Mouse (Mus musculus) layer of hippocampus, adult 9-10 months (tissue): ENCODE data around the gene Cops3.

Source experiments
- DNase-seq: peaks from one replicate; pipeline ENCODE4 v3.0.0; 2022; ENCODE audit warnings: low spot score

The Cops3 gene

DNA sequence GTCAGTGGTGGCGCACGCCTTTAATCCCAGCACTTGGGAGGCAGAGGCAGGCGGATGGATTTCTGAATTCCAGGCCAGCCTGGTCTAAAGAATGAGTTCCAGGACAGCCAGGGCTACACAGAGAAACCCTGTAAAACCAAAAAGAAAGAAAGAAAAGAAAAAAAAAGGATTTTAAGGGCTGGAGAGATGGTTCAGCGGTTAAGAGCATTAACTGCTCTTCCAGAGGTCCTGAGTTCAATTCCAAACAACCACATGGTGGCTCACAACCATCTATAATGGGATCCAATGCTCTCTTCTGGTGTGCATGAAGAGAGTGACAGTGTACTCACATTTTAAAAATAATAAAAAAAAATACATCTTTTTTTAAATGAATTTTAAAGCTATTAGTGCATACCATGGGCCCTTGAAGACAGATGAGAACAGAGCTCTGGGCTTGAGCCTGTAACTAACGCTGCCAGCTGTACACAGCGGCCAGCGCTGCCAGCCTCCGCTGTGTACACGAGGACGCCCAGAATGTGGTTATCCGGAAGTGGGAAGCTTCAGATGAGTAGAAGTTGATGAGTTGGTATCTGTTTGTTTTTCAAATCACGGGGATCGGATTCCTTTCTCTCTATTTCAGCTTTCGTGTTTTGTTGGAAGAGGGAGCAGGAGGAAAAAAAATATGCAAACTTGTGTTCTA is 29.0 kb downstream of the Cops3 start:
- no peak for DNase-seq

DNA sequence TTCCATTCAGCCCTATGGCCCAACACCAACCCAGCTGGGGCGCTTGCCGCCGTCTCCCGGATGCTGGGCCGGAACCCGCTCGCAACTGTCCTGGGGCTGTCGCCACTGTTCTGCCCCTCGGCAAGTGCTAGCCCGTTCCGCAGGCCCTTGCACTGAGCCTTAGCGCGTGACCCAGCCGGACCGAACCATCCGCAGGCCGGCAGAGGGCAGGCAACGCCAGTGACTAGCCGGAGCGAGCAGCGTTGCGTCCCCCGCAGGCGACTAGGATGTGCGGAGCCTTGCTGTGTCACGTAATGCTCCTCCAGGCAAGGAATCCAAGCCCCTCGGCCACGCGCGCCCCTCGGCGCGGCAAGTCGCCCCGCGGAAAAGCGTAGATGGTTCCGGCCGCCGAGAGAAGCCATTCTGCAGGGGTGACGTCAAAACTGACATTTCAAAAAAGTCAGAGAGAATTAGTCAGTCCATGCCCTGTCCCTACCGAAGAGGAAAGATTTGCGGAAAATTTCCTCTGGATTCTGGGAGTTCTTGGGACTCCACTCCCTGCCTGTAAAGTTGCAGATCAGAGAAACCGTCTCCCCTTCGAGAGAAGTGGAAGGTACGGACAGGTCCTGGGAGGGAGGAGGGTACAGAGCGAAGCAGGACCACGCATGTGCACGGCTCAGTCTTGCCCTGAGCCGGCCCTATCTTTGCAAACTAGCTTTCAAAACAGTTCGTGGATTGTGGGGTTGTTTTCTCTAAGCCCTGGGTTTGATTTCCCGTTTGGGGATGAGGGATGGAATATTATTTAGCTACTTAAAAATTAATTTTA is 29.8 kb downstream of the Cops3 start, which contains the start of gene Flcn:
Flcn (minus strand) TSS at position 347 of the 805 bp plus-strand sequence.
- DNase-seq: peak; percentile 75

DNA sequence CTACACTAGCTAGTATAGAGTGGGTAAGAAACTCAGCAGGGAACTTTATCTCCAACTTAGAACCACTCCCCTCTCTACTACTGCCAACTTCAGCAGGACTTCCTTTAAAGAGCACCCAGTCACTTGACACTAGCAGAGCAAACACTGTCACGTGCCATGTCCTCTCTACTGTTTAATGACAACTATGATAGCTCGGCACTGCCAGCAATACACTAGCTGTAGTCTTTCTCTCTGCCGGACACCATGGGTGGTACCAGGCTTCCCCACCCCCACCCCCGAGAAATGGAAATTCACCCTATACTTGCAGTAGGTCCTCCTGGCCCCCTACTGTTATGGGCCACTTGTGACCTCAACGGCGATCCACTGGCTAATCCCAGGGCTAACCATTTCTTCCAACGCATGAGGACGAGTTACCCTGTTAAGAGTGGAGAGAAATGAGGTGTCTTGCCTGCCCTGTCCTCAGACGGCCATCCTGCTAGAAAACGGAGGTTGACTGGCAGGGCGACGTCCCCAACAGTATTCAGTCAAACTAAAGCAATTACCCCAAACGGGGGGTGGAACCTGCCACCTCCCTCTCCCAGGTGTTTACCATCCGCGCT is 30.5 kb downstream of the Cops3 start:
- DNase-seq: no peak

DNA sequence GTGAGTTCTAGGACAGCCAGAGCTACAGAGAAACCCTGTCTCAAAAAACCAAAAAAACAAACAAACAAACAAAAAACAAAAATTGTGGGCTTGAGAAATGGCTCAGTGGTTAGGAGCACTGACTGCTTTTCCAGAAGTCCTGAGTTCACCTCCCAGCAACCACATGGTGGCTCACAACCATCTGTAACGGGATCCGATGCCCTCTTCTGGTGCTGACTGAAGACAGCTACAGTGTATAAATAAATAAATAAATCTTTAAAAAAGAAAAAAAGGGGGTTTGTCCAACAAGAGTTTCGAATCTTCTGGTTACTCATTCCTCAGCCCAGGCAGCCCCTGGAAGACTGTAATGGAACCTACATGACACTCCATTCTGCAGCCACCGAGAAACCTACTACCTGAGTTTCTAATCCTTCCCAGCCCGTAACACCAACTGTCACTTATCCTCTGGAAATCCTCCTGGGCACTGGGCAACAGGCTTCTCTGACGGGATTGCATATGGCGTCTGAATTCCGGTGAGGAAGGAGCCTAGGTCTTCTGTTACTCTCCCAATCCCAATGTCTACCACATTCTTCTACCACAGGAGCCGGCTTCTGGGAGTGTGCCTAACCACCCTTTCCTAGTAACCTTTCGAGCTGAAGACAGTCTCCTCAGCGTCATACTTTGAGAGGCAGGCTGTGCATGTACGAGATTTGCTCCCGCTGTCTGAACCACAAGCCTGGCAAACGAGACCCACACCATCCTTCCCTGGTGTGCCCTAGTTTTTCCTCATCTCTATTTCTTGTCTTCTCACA is 31.3 kb downstream of the Cops3 start:
- no peak for DNase-seq

DNA sequence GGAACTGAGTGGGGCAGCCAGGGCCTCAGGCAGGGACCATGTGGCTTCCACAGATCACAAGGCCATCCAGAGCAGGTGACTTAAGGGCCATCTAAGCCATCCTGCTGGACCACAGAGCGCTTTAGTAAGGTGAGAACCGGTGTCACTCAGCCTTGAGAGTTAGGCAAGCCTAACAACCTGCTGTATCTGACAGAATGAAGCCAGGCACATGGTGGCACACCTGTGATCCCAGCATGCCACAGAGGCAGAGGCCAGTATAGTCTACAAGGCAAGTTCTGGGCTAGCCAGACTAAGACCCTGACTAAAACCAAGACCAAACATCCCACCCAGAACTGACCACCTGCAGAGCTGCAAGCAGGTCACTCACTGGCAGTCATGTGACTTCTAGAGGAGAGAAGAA is 34.0 kb downstream of the Cops3 start:
- DNase-seq: no peak

DNA sequence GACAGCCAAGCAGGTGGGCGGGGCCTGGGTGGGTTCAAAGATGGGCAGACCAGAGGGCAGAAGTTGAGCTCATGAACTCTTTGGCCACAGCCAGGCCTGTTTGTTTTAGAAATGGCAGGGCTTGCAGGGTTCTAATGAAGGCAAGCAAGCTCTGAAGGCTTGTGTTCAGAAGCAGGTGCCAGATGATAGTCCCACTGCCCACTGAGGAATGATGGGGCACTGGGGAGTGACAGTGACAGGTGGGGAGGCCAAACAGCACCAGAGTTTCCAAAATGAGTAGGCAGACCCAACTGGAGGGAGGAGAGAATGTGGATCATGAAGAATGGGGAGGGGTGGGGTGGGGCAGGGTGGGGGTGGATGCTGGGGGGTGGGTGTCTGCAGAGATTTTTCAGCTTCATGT is 34.4 kb downstream of the Cops3 start:
- no peak for DNase-seq

DNA sequence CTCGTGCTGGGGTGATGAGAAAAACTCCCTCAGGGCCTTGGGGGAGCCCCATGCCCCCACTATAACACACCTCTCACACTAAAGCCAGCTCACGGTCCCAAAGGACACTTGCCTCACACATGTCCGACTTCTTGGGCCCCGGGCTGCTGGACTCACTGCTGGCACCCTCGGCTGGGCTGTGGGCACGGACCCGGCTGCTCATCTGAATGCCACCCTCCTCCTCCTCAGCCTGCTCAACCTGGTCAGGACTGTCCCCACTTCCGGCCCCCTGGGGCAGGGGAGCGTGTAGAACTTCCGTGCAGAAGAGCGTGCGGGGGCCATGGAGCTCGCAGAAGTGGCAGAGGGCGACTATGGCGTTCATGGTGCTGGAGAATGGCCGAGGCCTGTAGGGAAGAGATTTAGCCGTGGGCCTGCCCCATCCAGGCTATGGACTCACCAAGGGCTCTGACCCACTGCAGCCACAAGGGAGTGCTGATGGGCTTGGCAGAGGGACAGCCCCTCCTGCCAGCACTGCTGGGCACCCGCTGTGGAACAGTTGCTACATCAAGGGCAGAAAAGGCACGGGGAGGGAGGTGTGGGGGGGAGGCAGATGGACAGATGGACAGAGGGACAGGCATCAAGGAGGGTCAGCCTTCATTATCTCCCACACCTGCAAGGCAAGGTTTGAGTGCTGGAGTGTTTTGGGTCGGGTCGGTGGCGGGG is 35.1 kb downstream of the Cops3 start:
- DNase-seq: no peak

DNA sequence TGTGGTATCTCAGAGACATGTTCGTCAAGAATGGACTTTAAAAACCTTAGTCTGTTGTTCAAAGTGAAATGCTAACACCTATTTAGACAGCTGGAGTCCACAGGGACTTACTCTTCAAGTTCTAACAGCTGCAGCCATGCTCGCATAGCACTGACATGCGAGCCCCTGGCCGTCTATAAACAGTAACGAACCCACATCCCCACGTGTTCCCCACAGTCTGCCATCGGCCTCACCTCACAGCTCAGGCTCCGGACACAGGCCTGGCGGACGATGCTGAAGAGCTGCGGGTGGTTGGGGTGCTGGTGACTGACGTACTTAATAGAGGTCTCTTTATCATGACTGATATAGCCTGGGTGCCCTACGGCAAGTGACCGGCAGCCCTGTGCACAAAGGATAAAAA is 36.1 kb downstream of the Cops3 start:
- DNase-seq: no peak

DNA sequence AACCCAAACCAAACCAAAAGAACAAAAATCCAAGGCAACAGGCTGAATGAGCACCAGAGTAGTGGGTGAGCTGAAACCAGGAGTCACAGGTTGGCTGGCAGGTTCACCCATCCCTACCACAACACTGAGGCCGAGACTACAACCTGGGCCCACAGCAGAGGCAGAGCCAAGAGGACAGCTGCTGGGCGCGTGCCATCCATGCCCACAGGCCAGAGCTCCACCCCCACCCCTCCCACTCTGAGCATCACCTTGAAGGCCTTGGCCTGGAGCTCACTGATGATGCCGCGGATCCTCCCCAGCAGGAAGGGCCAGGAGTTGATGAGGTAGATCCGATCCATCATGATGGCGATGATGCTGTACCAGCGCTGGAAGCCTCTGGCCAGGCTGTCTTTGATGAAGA is 37.8 kb downstream of the Cops3 start:
- DNase-seq: no peak

DNA sequence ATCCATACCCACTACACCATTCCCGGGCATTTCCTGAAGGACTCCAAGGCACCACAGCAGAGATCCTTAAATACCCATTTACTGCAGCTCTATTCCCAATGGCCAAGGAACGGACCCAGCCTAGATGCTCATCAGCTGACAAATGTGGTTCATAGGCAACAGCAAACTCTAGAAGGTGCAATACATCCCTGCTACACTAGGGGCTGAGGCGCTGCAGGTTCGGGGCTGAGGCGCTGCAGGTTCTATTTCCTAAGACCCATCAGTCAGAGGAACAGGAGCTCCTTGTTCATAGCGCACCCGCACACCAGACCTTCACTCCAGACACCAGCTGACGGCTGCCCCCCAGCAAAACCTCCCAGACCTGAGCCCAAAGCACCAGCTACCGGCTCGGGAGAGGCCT is 39.2 kb downstream of the Cops3 start:
- no peak for DNase-seq

DNA sequence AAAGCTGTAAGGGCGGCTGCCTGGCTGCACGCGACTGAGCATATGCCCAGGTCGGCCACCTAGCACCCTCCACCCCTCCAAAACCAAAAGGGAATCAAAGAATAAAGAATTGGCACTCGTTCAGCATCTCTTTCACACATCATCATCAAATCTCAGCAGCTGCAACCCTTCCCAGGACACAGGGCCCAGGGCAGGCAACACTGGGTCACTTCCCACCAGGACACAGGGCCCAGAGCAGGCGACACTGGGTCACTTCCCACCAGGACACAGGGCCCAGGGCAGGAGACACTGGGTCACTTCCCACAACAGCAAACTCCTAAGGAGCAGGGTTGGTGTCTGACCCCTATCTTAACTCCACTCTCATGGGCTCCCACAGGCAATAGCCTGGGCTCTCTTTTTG is 46.2 kb downstream of the Cops3 start:
- no peak for DNase-seq

DNA sequence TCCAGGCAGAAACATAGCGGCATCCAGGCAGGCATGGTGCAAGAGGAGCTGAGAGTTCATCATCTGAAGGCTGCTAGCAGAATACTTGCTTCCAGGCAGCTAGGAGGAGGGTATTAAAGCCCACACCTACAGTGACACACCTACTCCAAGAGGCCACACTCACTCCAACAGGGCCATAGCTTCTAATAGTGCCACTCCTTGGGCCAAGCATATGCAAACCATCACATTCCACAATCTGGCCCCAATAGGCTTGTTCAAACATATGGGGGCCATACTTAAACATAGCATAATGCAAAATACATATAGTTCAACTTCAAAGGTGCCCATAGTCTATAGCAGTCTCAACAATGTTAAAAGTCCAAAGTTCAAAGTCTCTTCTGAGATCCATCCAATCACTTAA is 50.3 kb downstream of the Cops3 start:
- no peak for DNase-seq

DNA sequence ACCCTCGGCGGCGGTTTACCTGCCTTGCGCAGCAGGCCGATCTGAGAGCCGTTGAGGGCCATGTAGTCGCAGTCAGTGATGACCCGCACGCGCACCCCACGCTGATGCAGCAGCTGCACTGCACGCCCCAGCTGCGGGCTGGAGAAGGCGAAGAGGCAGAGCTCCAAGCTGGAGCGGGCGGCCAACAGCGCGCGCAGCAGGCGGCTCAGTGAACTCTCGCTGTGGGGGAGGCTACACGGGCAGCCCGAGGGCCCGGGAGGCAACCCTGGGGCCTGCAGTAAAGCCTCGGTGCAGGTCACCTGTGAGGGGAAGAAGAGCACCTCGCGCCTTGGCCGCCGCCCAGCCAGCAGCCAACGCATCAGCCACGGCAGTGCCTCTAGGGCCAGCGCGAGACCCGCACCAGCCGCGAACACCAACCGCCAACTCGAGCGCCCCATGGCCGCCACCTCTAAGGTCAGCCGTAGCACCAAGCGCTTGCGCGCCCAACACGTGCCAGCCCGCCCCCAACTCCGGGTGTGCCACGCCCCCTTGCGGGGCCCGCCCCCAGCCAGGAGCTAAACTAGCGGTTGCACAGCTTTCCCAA is 52.3 kb downstream of the Cops3 start, which contains the start of gene Pld6:
Pld6 (minus strand) TSS at position 447 of the 583 bp plus-strand sequence.
- no peak for DNase-seq

DNA sequence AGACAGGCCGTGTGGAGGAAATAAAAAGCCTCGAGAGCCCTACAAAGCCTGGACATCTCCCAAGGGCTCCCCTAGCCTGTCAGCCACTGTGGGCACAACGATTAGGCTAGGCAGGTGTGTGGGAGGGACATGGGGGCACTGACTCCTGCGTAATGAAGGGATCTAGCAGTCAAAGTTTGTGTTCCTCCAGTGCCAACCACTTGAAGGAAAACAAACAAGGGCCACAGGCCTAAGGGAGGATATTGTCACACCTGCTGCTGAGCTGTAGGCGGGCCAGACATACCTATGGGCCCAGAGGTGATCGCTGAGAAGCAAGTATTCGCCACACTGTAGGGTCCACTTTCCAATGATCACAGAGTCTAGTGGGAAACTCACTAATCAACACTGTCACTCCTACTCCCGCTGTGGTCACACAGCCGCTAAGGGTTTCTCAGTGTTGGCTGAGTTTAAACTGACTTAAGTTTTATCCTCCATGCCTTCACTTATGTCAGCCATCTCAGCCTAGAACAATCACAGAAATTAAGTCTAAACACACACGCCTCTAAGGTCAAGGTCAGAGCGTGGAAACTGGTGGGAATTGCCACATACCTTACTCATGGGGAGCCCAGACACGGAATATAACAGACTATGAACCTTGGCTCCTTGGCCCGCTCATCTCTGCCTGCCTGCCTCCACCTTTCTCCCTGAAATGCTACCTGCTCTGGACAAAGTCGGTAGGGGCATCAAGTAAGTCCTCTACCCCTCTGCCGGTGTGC is 53.0 kb downstream of the Cops3 start:
- no peak for DNase-seq

DNA sequence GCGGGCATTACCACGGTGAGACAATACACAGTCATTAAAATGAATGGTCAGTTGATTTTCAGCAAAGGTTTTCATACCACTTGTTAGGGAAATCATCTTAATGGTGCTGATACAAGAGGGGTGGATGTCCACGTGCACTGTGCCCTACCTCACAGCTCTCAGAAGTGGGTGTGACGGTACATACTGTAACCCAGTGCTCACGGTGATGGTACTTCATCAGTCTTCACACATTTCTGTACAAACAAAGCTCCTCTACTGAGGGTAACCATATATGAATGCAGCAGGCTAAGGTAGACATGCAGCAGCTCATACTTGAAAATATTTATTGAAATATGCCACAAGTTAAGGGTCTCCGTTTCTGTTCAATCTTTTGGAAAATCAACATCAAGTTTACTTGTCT is 56.0 kb downstream of the Cops3 start:
- DNase-seq: no peak

DNA sequence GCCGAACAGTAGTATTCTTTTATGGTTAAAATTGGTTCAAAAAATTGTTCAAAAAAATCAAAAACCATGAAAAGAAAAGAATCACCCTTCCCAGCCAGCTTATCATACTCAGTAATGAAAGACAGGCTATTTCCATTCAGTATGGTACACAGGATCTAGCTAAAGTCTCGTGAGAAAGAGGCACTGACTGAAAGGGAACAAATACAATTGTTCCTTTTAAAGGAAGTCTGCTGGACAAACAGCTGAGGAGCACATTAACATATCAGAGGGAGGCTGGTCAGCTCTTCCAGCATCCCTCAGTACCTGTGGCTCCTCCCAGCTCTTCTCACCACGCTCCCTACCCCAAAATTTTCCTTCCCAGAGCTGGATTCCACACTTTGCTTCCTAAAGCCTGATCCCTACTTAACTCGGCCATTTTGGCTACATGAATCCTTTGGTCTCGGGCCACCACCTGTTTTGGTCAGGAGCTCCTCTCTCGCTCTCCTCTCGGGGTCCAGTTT is 57.5 kb downstream of the Cops3 start:
- no peak for DNase-seq

DNA sequence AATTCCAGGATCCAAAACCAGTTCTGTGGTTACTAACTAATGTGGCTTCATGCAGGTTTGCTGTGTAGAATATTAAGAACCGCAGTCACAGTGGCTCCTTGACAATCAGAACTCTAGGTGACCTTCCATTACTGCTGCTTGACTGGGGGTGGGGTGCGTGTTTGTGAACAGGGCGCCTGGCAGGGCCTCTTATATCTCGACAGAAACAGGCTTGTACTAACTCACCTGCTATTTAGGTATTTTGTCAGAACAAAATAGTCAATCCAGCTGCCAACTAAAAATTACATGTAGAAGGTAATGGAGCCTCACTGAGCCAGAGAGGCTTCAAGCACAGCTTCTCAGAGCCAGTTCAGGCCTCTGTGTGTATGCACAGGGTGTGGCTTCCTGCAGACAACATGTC is 59.4 kb downstream of the Cops3 start:
- no peak for DNase-seq

DNA sequence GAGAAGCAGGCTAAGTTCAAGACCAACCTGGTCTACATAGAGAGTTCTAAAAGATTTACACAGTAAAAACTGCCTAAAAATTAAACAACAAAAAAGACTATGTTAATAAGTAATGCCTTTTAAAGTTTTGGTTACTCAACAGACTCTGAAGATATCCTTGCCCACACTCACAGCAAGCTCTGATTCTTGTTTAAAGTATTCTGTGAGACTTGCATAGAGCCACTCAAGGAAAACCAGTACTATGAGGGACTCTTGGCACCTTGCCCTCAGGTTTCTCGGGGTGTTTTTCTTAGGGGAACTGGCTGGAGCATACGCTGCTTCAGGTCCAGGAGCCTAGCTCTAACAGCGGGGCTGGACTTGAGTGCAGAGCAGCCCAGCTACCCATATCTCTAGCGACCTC is 60.2 kb downstream of the Cops3 start:
- no peak for DNase-seq

DNA sequence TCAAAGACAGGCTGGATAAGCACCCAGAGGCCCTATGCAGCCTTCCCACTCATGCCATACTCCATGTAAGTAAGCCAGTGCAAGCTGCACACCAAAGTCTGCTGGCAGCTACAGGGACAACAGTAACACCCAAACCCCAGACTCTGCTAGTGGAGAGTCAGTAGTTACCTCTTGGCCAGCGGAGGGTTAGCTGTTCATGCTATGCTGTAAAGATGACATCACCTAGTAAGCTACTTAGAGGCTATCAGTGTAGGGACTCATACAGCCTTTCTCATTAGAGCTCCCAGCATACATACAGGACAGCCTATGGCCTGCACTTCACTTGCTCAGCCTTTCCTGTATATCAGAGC is 60.8 kb downstream of the Cops3 start:
- DNase-seq: no peak

DNA sequence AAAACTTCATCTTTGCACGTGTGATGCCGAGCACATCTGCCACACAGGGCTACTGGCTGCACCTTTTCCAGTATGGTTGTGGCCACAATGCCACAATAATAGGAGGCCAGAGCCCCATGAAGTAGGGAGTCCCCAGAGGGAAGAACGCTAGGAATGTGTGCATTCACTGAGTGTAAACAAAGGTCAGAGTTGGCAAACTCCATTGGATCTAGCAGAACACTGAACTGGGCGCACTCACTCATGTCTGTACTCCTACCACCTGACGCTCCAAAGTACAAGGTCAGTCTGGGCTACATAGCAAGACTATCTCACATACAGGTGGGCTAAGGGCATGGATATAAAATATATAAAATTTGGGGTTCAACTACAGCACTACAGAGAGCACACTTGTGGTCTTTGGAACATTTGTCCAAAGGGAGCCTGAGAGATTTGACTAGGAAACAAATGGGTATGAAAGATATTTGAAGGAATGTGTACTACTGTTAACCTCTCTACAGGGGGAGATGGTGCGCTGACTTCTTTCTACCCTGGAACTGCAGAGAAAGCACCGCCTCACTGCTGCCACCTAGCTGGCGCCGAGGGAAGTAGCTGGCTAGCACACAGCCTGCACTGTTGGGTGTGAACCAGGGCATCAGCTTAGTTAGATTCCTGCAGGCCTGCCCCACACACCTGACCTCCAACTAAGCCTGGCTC is 61.3 kb downstream of the Cops3 start:
- no peak for DNase-seq
